Mouse (Mus musculus) megakaryocyte progenitor cell, adult 5-6 weeks (primary cell): Measurements from ENCODE around the gene Galc. TPM values are rescaled to one million over a fixed set of nuclear protein-coding genes. Genes with fewer than 3 reads are reported as not detected.
A peak's percentile ranks its signal among the peaks of the same experiment; 100 is the strongest.

ENCODE experiments used
- ATAC-seq: replicated peaks from 2 replicates; pipeline ENCODE4 v1.8.0; 2016; ENCODE audit warnings: mild to moderate bottlenecking, moderate TSS enrichment, inconsistent platforms; ENCODE audit not compliant: poor library complexity
- total RNA-seq, 2 experiments: library from RNA; stranded (forward) in 1 of 2; stranded (reverse) in 1 of 2; fragments of 157-497, 149-512 nt in 1 of 2; fragments of 200-1000 nt in 1 of 2; gene quantifications; 2 replicates each; pipeline versions ENCODE4 v1.2.3 to v1.2.4; 2015 to 2017

Gene Galc
- total RNA-seq, 2 experiments from 2014 or later = 6.0 to 20.1 TPM

GRCm38 (mm10) chr12:98187186-98187899 is 71.9 kb downstream of the Galc start:
- ATAC-seq = no peak

DNA sequence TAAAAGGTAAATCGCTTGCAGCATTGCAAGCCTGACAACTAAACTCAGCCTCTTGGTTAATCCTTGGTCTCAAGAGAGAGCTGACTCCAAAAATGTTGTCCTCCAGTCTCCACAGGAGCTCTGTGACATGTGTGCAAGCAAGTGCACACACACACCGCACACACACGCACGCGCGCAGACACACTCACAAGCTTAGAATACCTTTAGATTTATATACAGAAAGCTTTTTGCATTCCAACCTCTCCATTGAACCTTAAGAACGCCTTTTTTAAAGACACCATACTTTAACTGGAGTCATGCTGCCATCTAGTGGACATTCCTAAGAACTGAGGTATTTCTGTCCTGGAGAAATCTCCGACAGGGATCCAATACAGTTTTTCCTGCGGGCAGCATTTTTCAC is 77.5 kb downstream of the Galc start:
- peak; percentile 87 for ATAC-seq

- ATAC-seq = no peak
These were observed 78.5 kb downstream of the Galc start for GRCm38 (mm10) chr12:98180807-98181206.

- 0 out of 2 replicates have a peak, but pooled peaks have one; percentile 23 for ATAC-seq
These were observed 78.9 kb downstream of the Galc start for GRCm38 (mm10) chr12:98180235-98180800.

DNA sequence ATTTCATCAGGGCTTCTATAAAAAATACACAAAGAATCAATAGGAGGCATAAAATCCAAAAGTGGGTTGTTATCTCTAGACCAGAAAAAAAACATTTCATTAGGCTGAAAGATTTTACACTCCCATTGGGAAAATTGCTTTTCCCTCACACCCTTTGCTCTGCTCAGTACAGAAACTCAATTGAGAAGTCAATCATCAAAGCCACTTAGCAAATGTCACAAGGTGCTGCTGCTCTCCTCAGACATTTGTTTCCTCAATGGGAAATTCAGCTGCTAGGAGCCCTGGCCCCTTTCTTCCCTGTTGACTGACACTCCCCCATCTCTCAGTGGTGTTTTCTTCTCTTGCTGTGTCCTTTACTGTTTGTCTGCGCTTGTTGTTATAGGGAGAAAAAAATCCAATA is 79.8 kb downstream of the Galc start:
- no peak for ATAC-seq

DNA sequence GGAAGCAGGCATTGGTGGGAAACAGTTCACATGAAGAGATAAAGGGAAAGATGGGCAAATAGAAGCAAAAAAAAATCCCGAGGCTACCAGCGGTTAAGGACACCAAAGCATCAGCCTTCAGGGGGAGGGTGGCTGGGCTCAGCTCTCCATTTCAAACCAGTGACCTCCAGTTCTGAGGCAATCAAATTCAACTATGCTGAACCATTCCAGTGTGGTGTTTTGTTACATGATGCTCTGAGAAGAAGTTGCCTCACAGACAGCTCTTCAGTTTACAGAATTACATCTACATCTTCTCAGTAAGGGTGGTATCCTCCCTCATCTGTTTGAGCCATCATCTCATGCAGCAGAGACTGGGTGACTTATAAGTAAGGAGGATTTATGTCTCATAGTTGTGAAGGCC is 82.6 kb downstream of the Galc start:
- ATAC-seq = no peak

DNA sequence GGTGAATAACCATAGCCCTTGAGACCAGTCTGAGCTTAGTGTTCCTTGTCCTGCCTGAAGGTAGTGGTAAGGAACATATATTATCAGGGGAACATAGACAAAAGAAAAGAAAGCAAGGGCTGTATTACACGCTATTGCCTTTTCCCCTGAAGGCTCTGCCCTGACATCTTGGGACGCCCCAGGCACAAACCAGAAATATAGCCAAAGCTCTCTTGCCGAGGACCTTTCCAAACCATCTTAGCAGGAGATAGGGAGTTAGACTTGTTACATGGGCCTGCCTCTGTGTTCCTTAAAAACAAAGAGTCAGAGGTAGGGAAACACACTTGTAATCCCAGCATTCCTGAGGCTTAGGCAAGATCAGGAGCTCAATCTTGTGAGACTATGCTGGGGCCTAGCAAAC is 97.4 kb downstream of the Galc start:
- no peak for ATAC-seq

DNA sequence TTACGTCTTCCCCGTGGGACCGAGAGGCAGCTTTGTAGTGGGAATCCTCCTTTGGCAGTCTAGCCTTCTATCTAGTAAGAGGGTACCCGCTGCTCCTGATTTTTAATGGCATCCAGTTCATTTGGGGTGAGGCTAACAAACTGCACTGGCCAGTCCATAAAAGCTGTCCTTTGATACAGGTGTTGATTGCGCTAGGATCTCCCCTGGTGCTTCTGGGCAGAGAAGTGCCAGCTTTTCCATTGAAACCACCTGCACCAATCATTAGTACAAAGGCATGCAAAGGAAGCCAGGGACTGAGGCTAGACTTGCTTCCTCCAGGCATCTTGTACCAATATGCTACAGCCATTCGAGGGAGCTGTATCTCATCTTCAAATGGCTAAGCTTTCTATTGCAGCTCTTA is 98.4 kb downstream of the Galc start:
- ATAC-seq = no peak

Other genes starting within 250 kb of the Galc start
- gene Gpr65, start 9.2 kb upstream of the Galc start, total RNA-seq (2015) = 35.7 and 36.4 TPM in 2 replicates
- 42.2 and 42.5 TPM in 2 replicates for gene Gpr65, start 9.2 kb upstream of the Galc start, total RNA-seq (2017)